Mouse (Mus musculus) ovary, adult 10 weeks (tissue): ENCODE measurements around the gene 6330409D20Rik. TPM values are rescaled to one million over a fixed set of nuclear protein-coding genes. Genes with fewer than 3 reads are reported as not detected.

Experiments
- polyA plus RNA-seq: library from polyadenylated mRNA; stranded (reverse); fragments of 350-450 nt; fragmentation: Illumina TruSeq; extraction: RNeasy Lipid Tissue Mini Kit (QIAGEN cat#74804); gene quantifications from one replicate; pipeline ENCODE4 v1.2.3, GENCODE M21; 2014

6330409D20Rik gene
- not detected for polyA plus RNA-seq

GRCm38 (mm10) chr2:32740916-32741272, at the start of gene 6330409D20Rik:
Gene 6330409D20Rik, minus strand, starts transcription at chr2:32741016.

GRCm38 (mm10) chr2:32784048-32784681, 43.3 kb upstream of the 6330409D20Rik start, which contains the start of gene Cfap157:
Gene Cfap157, minus strand, starts transcription at chr2:32784428.

GRCm38 (mm10) chr2:32775359-32776074, 34.7 kb upstream of the 6330409D20Rik start, which contains the start of the genes Ttc16 and Ptrh1:
Gene Ttc16, minus strand, starts transcription at chr2:32775633.
Gene Ptrh1, plus strand, starts transcription at chr2:32775786.

GRCm38 (mm10) chr2:32757056-32757845, 16.4 kb upstream of the 6330409D20Rik start, which contains the start of gene Tor2a:
Gene Tor2a, plus strand, starts transcription at chr2:32757234.

GRCm38 (mm10) chr2:32720681-32721229, 20.1 kb downstream of the 6330409D20Rik start, which contains the start of gene Sh2d3c:
Gene Sh2d3c, plus strand, starts transcription at chr2:32721055.

GRCm38 (mm10) chr2:32712934-32713817, 27.6 kb downstream of the 6330409D20Rik start, which contains the start of gene Cdk9:
Gene Cdk9, minus strand, starts transcription at chr2:32713076.

GRCm38 (mm10) chr2:32704021-32704421, 36.8 kb downstream of the 6330409D20Rik start, which contains the start of gene Fpgs:
Gene Fpgs, minus strand, starts transcription at chr2:32704145.

Other genes starting within 250 kb of the 6330409D20Rik start
- gene Fam102a, start 205.7 kb downstream of the 6330409D20Rik start, polyA plus RNA-seq: 4.4 TPM
- 3.4 TPM for gene Dpm2, start 170.2 kb downstream of the 6330409D20Rik start, polyA plus RNA-seq
- gene Pip5kl1, start 166.2 kb downstream of the 6330409D20Rik start, polyA plus RNA-seq: not detected
- not detected for gene 9430097D07Rik, start 165.3 kb downstream of the 6330409D20Rik start, polyA plus RNA-seq
- gene St6galnac4, start 153.9 kb downstream of the 6330409D20Rik start, polyA plus RNA-seq: 1.8 TPM
- gene St6galnac6, start 141.3 kb downstream of the 6330409D20Rik start, polyA plus RNA-seq: 2.8 TPM
- gene Ak1, start 119.3 kb downstream of the 6330409D20Rik start, polyA plus RNA-seq: 1.8 TPM
- 1.1 TPM for gene Eng, start 94.4 kb downstream of the 6330409D20Rik start, polyA plus RNA-seq
- 1.2 TPM for gene Fpgs, start 36.9 kb downstream of the 6330409D20Rik start, polyA plus RNA-seq
- gene Cdk9, start 27.9 kb downstream of the 6330409D20Rik start, polyA plus RNA-seq: 61.4 TPM
- gene Sh2d3c, start 20.0 kb downstream of the 6330409D20Rik start, polyA plus RNA-seq: 0.14 TPM
- gene Tor2a, start 16.2 kb upstream of the 6330409D20Rik start, polyA plus RNA-seq: 1.0 TPM
- gene Ttc16, start 34.6 kb upstream of the 6330409D20Rik start, polyA plus RNA-seq: 0.37 TPM
- gene Ptrh1, start 34.8 kb upstream of the 6330409D20Rik start, polyA plus RNA-seq: not detected
- not detected for gene Cfap157, start 43.4 kb upstream of the 6330409D20Rik start, polyA plus RNA-seq
- 5.5 TPM for gene Stxbp1, start 106.2 kb upstream of the 6330409D20Rik start, polyA plus RNA-seq
- 0.86 TPM for gene Fam129b, start 135.1 kb upstream of the 6330409D20Rik start, polyA plus RNA-seq
- gene Rpl12, start 220.5 kb upstream of the 6330409D20Rik start, polyA plus RNA-seq: 239 TPM
- gene Lrsam1, start 220.6 kb upstream of the 6330409D20Rik start, polyA plus RNA-seq: 6.4 TPM
- not detected for gene Slc2a8, start 241.1 kb upstream of the 6330409D20Rik start, polyA plus RNA-seq